Mouse (Mus musculus): ENCODE measurements at regions not wholly inside any gene's neighbourhood (a gene's known extent, or its start where the extent isn't known, plus 50 kb on each side); places are given as distances from the start of the nearest gene placed in this dataset.

GRCm38 (mm10) chr17:45966736-45967135 is 65.4 kb downstream of the Vegfa start:
- Histone ChIP-seq H3K4me3 (no peak overlapping the region), H3K27me3 (ENCODE audit: insufficient read depth, poor library complexity, severe bottlenecking) (no peaks in the 10 kb centered on the region), H3K4me1 (peaks cover 26% of the 10 kb centered on the region), H3K36me3 (no peaks in the 10 kb centered on the region), H3K27ac (peak overlapping the region; percentile 43; the same call in 1 of the 2 replicates), H3K9me3 (no peaks in the 10 kb centered on the region)
- DNase-seq (ENCODE audit: low spot score): no peak
- 36% methylated on average over 4 of the region's 4 CpGs for WGBS

- Histone ChIP-seq H3K27me3 (ENCODE audit: insufficient read depth, poor library complexity, severe bottlenecking) (no peaks in the 10 kb centered on the region), H3K36me3 (no peaks in the 10 kb centered on the region), H3K4me3 (no peak overlapping the region), H3K27ac (no peak overlapping the region), H3K9me3 (no peaks in the 10 kb centered on the region), H3K4me1 (peaks cover 19% of the 10 kb centered on the region)
- DNase-seq (ENCODE audit: low spot score): no peak
These were observed 68.1 kb downstream of the Vegfa start for GRCm38 (mm10) chr17:45964031-45964430.

- 55% methylated on average over 3 of the region's 3 CpGs for WGBS
These were observed 68.8 kb downstream of the Vegfa start for GRCm38 (mm10) chr17:45963332-45963731.

GRCm38 (mm10) chr17:45961626-45962319 is 70.4 kb downstream of the Vegfa start:
- Histone ChIP-seq H3K4me3 (no peak overlapping the region), H3K9me3 (no peaks in the 10 kb centered on the region), H3K27ac (no peak overlapping the region), H3K36me3 (no peaks in the 10 kb centered on the region), H3K27me3 (ENCODE audit: insufficient read depth, poor library complexity, severe bottlenecking) (no peaks in the 10 kb centered on the region), H3K4me1 (peaks cover 19% of the 10 kb centered on the region)
- WGBS: 81% methylated on average over 16 of the region's 16 CpGs
- DNase-seq (ENCODE audit: low spot score): no peak

More at GRCm38 (mm10) chr17:45963332-45963731, 68.8 kb downstream of the Vegfa start:
- H3K27ac ChIP-seq: no peak overlapping the region
- H3K36me3 ChIP-seq: no peaks in the 10 kb centered on the region
- peaks cover 22% of the 10 kb centered on the region for H3K4me1 ChIP-seq
- H3K27me3 ChIP-seq (ENCODE audit: insufficient read depth, poor library complexity, severe bottlenecking): no peaks in the 10 kb centered on the region
- no peaks in the 10 kb centered on the region for H3K9me3 ChIP-seq
- H3K4me3 ChIP-seq: no peak overlapping the region
- DNase-seq (ENCODE audit: low spot score): no peak

- Histone ChIP-seq H3K36me3 (no peaks in the 10 kb centered on the region), H3K4me3 (no peak overlapping the region), H3K27me3 (ENCODE audit: insufficient read depth, poor library complexity, severe bottlenecking) (no peaks in the 10 kb centered on the region), H3K4me1 (peaks cover 21% of the 10 kb centered on the region), H3K9me3 (no peaks in the 10 kb centered on the region), H3K27ac (0 out of 2 replicates have a peak overlapping the region, but pooled peaks have one; percentile 23)
- DNase-seq (ENCODE audit: low spot score): no peak
- WGBS: 76% methylated on average over 7 of the region's 7 CpGs
These were observed 73.9 kb downstream of the Vegfa start for GRCm38 (mm10) chr17:45958094-45958881.

GRCm38 (mm10) chr17:45955481-45955880 is 76.7 kb downstream of the Vegfa start:
- no peak for DNase-seq (ENCODE audit: low spot score)
- WGBS: 56% methylated on average over 10 of the region's 10 CpGs
- Histone ChIP-seq H3K4me1 (peaks cover 34% of the 10 kb centered on the region), H3K4me3 (no peak overlapping the region), H3K27ac (peak overlapping the region; percentile 47), H3K27me3 (ENCODE audit: insufficient read depth, poor library complexity, severe bottlenecking) (no peaks in the 10 kb centered on the region), H3K36me3 (no peaks in the 10 kb centered on the region), H3K9me3 (no peaks in the 10 kb centered on the region)

- DNase-seq (ENCODE audit: low spot score): no peak
- no peaks in the 10 kb centered on the region for H3K27me3 ChIP-seq (ENCODE audit: insufficient read depth, poor library complexity, severe bottlenecking)
- no peak overlapping the region for H3K27ac ChIP-seq
- 82% methylated on average over 7 of the region's 7 CpGs for WGBS
- H3K36me3 ChIP-seq: no peaks in the 10 kb centered on the region
- peaks cover 37% of the 10 kb centered on the region for H3K4me1 ChIP-seq
- H3K4me3 ChIP-seq: no peak overlapping the region
- H3K9me3 ChIP-seq: no peaks in the 10 kb centered on the region
These were observed 77.3 kb downstream of the Vegfa start for GRCm38 (mm10) chr17:45954824-45955223.

GRCm38 (mm10) chr17:45953523-45953922 is 78.6 kb downstream of the Vegfa start:
- DNase-seq (ENCODE audit: low spot score): no peak
- no peak overlapping the region for H3K27ac ChIP-seq
- H3K9me3 ChIP-seq: no peaks in the 10 kb centered on the region
- H3K4me3 ChIP-seq: no peak overlapping the region
- WGBS: 83% methylated on average over 8 of the region's 8 CpGs
- no peaks in the 10 kb centered on the region for H3K27me3 ChIP-seq (ENCODE audit: insufficient read depth, poor library complexity, severe bottlenecking)
- H3K36me3 ChIP-seq: no peaks in the 10 kb centered on the region
- peaks cover 35% of the 10 kb centered on the region for H3K4me1 ChIP-seq

GRCm38 (mm10) chr17:45950533-45951164 is 81.5 kb downstream of the Vegfa start:
- no peaks in the 10 kb centered on the region for H3K27me3 ChIP-seq (ENCODE audit: insufficient read depth, poor library complexity, severe bottlenecking)
- no peaks in the 10 kb centered on the region for H3K36me3 ChIP-seq
- H3K4me3 ChIP-seq: no peak overlapping the region
- no peak overlapping the region for H3K27ac ChIP-seq
- H3K9me3 ChIP-seq: no peaks in the 10 kb centered on the region
- 29% methylated on average over 9 of the region's 9 CpGs for WGBS
- DNase-seq (ENCODE audit: low spot score): no peak
- H3K4me1 ChIP-seq: peaks cover 29% of the 10 kb centered on the region

- H3K9me3 ChIP-seq: no peaks in the 10 kb centered on the region
- H3K27me3 ChIP-seq (ENCODE audit: insufficient read depth, poor library complexity, severe bottlenecking): no peaks in the 10 kb centered on the region
- H3K4me3 ChIP-seq: no peak overlapping the region
- 78% methylated on average over 6 of the region's 6 CpGs for whole genome bisulfite sequencing
- H3K27ac ChIP-seq: no peak overlapping the region
- peaks cover 34% of the 10 kb centered on the region for H3K4me1 ChIP-seq
- DNase-seq (ENCODE audit: low spot score): no peak
- no peaks in the 10 kb centered on the region for H3K36me3 ChIP-seq
These were observed 83.0 kb downstream of the Vegfa start for GRCm38 (mm10) chr17:45949141-45949540.

GRCm38 (mm10) chr17:45948314-45948935 is 83.7 kb downstream of the Vegfa start:
- Histone ChIP-seq H3K4me1 (peaks cover 42% of the 10 kb centered on the region), H3K27ac (0 out of 2 replicates have a peak overlapping the region, but pooled peaks have one; percentile 29), H3K9me3 (no peaks in the 10 kb centered on the region), H3K4me3 (no peak overlapping the region), H3K27me3 (ENCODE audit: insufficient read depth, poor library complexity, severe bottlenecking) (no peaks in the 10 kb centered on the region), H3K36me3 (no peaks in the 10 kb centered on the region)
- 53% methylated on average over 5 of the region's 5 CpGs for WGBS
- no peak for DNase-seq (ENCODE audit: low spot score)

GRCm38 (mm10) chr17:45945005-45945404 is 87.2 kb downstream of the Vegfa start:
- no peak for DNase-seq (ENCODE audit: low spot score)
- Histone ChIP-seq H3K36me3 (no peaks in the 10 kb centered on the region), H3K27ac (0 out of 2 replicates have a peak overlapping the region, but pooled peaks have one; percentile 5), H3K27me3 (ENCODE audit: insufficient read depth, poor library complexity, severe bottlenecking) (no peaks in the 10 kb centered on the region), H3K4me3 (no peak overlapping the region), H3K4me1 (peaks cover 35% of the 10 kb centered on the region), H3K9me3 (no peaks in the 10 kb centered on the region)
- 51% methylated on average over 3 of the region's 3 CpGs for WGBS

Data from heart, embryonic 10.5 days (tissue).